9 mouse cellular contexts compared by ENCODE assay signal in the genomic region with DNA sequence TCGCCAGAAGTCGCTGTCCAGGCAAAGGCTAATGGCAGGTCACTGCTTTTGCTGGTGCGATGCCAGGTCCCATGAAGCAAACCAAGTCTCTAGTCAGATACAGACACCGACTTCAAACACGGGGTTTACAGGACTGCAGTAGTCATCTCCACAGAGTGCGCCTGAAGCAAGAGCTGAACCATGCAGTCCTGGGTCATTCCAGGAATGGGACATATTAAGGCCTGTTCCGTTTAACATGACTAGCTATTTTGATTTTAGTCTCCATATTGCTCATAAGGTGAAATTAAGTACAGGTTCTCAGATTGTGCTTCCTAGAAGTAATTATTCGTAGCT. TPM values are rescaled to one million over a fixed set of nuclear protein-coding genes. Genes with fewer than 3 reads are reported as not detected.
A peak's percentile ranks its signal among the peaks of the same experiment; 100 is the strongest.
DNase-seq lines count a peak whose midpoint lies in the region; ATAC-seq and TF ChIP-seq lines count a peak whose summit lies in the region.
"Had no signal": no experiment of that assay in that cellular context is flagged by ENCODE, and none has a peak within 500 bp of the region (broad histone marks: within the 10 kb centered on the region; RNA-seq: fewer than 3 reads in every experiment).

No protein-coding gene starts in this region.

- peak; percentile 31; the same call in 1 of the 2 replicates for ATAC-seq in heart, embryonic 12.5 days (ENCODE audit: insufficient number of reproducible peaks, low FRiP score)
- ATAC-seq in forebrain, embryonic 15.5 days (replicated peaks), result peak; percentile 88
- ATAC-seq in liver, embryonic 14.5 days (ENCODE audit: insufficient read depth), result peak; percentile 27

- 0 out of 2 replicates have a peak overlapping the region, but pooled peaks have one; percentile 47 for H3K9ac ChIP-seq in heart, embryonic 12.5 days
- peak overlapping the region; percentile 42; the same call in 1 of the 2 replicates for H3K9ac ChIP-seq in CH12.LX (ENCODE audit: insufficient read depth, low read depth)
- H3K9ac ChIP-seq in forebrain, embryonic 15.5 days (replicated peaks), result peak overlapping the region; percentile 51
- peak overlapping the region; percentile 93 for H3K9ac ChIP-seq in liver, embryonic 14.5 days (replicated peaks)

- H3K36me3 ChIP-seq in heart, embryonic 12.5 days, result peaks cover 17% of the 10 kb centered on the region
- H3K36me3 ChIP-seq in CH12.LX (replicated peaks in 1 of 2; ENCODE audit: control insufficient read depth in 1 of 2, insufficient read depth in 1 of 2, low read length in 1 of 2), result peaks cover 0 to 8% of the 10 kb centered on the region in 2 experiments
- H3K36me3 ChIP-seq in forebrain, embryonic 15.5 days, result no peaks in the 10 kb centered on the region
- H3K36me3 ChIP-seq in liver, embryonic 14.5 days (replicated peaks; ENCODE audit: control insufficient read depth, insufficient read depth, low read depth), result no peaks in the 10 kb centered on the region

- no peaks in the 10 kb centered on the region for H3K27me3 ChIP-seq in heart, embryonic 12.5 days (replicated peaks)
- no peaks in the 10 kb centered on the region for H3K27me3 ChIP-seq in CH12.LX (replicated peaks)
- no peaks in the 10 kb centered on the region for H3K27me3 ChIP-seq in forebrain, embryonic 15.5 days
- no peaks in the 10 kb centered on the region for H3K27me3 ChIP-seq in liver, embryonic 14.5 days (ENCODE audit: control insufficient read depth, insufficient read depth, low read length)

- no peak for TF ChIP-seq POLR2A in CH12.LX (IDR thresholded peaks at IDR 0.05; ENCODE audit: low read depth, low read length)

- no peak for TF ChIP-seq CTCF in CH12.LX (conservative IDR thresholded peaks at IDR 0.05 in 1 of 2, IDR thresholded peaks at IDR 0.05 in 1 of 2; ENCODE audit: low read depth in 2 of 2, low read length in 2 of 2)
- TF ChIP-seq CTCF in liver, embryonic 14.5 days (IDR thresholded peaks at IDR 0.05; ENCODE audit: low read depth), result no peak

- no peak for TF ChIP-seq EP300 in CH12.LX (IDR thresholded peaks at IDR 0.05; ENCODE audit: low read length)
- no peak for TF ChIP-seq EP300 in liver, embryonic 14.5 days (IDR thresholded peaks at IDR 0.05; ENCODE audit: low read depth)

- 0 out of 2 replicates have a peak, but pooled peaks cover 4% of the 10 kb centered on the region for H3K9me3 ChIP-seq in heart, embryonic 12.5 days (replicated peaks)
- H3K9me3 ChIP-seq in CH12.LX (replicated peaks; ENCODE audit: low read length), result no peaks in the 10 kb centered on the region
- no peaks in the 10 kb centered on the region for H3K9me3 ChIP-seq in forebrain, embryonic 15.5 days
- H3K9me3 ChIP-seq in liver, embryonic 14.5 days (ENCODE audit: control insufficient read depth, low read length), result no peaks in the 10 kb centered on the region

- DNase-seq in heart, adult 11 months, result no peak
- no peak for DNase-seq in CH12.LX (ENCODE audit: extremely low read depth)
- no peak for DNase-seq in liver, embryonic 14.5 days (ENCODE audit: low read depth in 3 of 3, low spot score in 3 of 3)
- no peak for DNase-seq in gastrocnemius, postnatal 4 days (ENCODE audit: low spot score in 2 of 2)
- DNase-seq in embryo, embryonic 11 days, result no peak
- no peak for DNase-seq in kidney, postnatal 4 days

- peaks cover 12% of the 10 kb centered on the region for H3K4me1 ChIP-seq in heart, embryonic 12.5 days (replicated peaks)
- H3K4me1 ChIP-seq in CH12.LX (ENCODE audit: control insufficient read depth in 1 of 2, insufficient read depth in 2 of 2), result peaks cover 8 to 40% of the 10 kb centered on the region in 2 experiments; a peak in 3 of 4 replicates
- peaks cover 24% of the 10 kb centered on the region for H3K4me1 ChIP-seq in forebrain, embryonic 15.5 days
- peaks cover 31 to 32% of the 10 kb centered on the region in 2 experiments for H3K4me1 ChIP-seq in liver, embryonic 14.5 days (replicated peaks; ENCODE audit: control insufficient read depth in 2 of 2, insufficient read depth in 2 of 2, low read length in 1 of 2)

- H3K79me2 ChIP-seq in CH12.LX (replicated peaks; ENCODE audit: control insufficient read depth, extremely low read depth, insufficient read depth, poor library complexity, severe bottlenecking), result peaks cover 17% of the 10 kb centered on the region

- H3K4me3 ChIP-seq in heart, embryonic 12.5 days, result peak overlapping the region; percentile 77
- H3K4me3 ChIP-seq in CH12.LX (replicated peaks in 1 of 3; ENCODE audit: low read depth in 2 of 3, low read length in 2 of 3, poor library complexity in 1 of 3), result peak overlapping the region; percentile 51 to 96 (median 57)
- peak overlapping the region; percentile 70 for H3K4me3 ChIP-seq in forebrain, embryonic 15.5 days
- H3K4me3 ChIP-seq in liver, embryonic 14.5 days (ENCODE audit: insufficient read depth in 1 of 2, low read depth in 2 of 2, low read length in 2 of 2), result peak overlapping the region; percentile 88 to 90

- in situ Hi-C loops in CH12.LX (cut with MboI; ENCODE audit: low pct_ligation_motif_present, low pct_unique_long_range_greater_than_20kb, low sequenced_read_pairs), result no loop called here

- no peak for TF ChIP-seq RAD21 in CH12.LX (IDR thresholded peaks at IDR 0.05; ENCODE audit: low read depth, low read length)

- peak overlapping the region; percentile 69 for H3K4me2 ChIP-seq in heart, embryonic 12.5 days
- 0 out of 2 replicates have a peak overlapping the region, but pooled peaks have one; percentile 19 for H3K4me2 ChIP-seq in CH12.LX (ENCODE audit: insufficient read depth, low read depth, poor library complexity, severe bottlenecking)
- peak overlapping the region; percentile 58 for H3K4me2 ChIP-seq in forebrain, embryonic 15.5 days (replicated peaks)
- peak overlapping the region; percentile 85 for H3K4me2 ChIP-seq in liver, embryonic 14.5 days (ENCODE audit: low read depth)

- 37% methylated on average over 8 of the region's 8 CpGs for WGBS in heart, embryonic 12.5 days
- 43% methylated on average over 8 of the region's 8 CpGs for WGBS in forebrain, embryonic 15.5 days
- 34% methylated on average over 8 of the region's 8 CpGs for WGBS in liver, embryonic 14.5 days (ENCODE audit: insufficient replicate concordance)

- H3K27ac ChIP-seq in heart, embryonic 12.5 days (ENCODE audit: poor library complexity, severe bottlenecking), result peak overlapping the region; percentile 66
- peak overlapping the region; percentile 45 for H3K27ac ChIP-seq in CH12.LX (ENCODE audit: insufficient read depth, low read depth)
- H3K27ac ChIP-seq in forebrain, embryonic 15.5 days (replicated peaks), result peak overlapping the region; percentile 94
- peak overlapping the region; percentile 77 for H3K27ac ChIP-seq in liver, embryonic 14.5 days

- dilution Hi-C loops in CH12.LX (cut with MboI; ENCODE audit: extremely low pct_ligation_motif_present, extremely low pct_unique_long_range_greater_than_20kb, low sequenced_read_pairs), result no loop called here

TF ChIP-seq in CH12.LX, 34 proteins besides CTCF, POLR2A, EP300 and RAD21:
- TF ChIP-seq NELFE (IDR thresholded peaks at IDR 0.05; ENCODE audit: low read depth, low read length) (no peak), MYC (IDR thresholded peaks at IDR 0.05; ENCODE audit: low read depth, low read length) (no peak), SIN3A (IDR thresholded peaks at IDR 0.05; ENCODE audit: low read length) (no peak), IRF4 (IDR thresholded peaks at IDR 0.05; ENCODE audit: low read depth, low read length) (no peak), UBTF (IDR thresholded peaks at IDR 0.05; ENCODE audit: low read depth, low read length) (no peak), MAX (IDR thresholded peaks at IDR 0.05; ENCODE audit: low read length) (no peak), MAFK (IDR thresholded peaks at IDR 0.05; ENCODE audit: insufficient replicate concordance, low read length) (no peak), MEF2A (IDR thresholded peaks at IDR 0.05; ENCODE audit: borderline replicate concordance, low read depth, low read length) (no peak; the same call in 1 of the 2 replicates), SMC3 (IDR thresholded peaks at IDR 0.05; ENCODE audit: low read depth, low read length) (no peak), ETS1 (conservative IDR thresholded peaks at IDR 0.05; ENCODE audit: low read depth, low read length) (no peak), TBP (conservative IDR thresholded peaks at IDR 0.05; ENCODE audit: low read depth, low read length) (no peak), ZC3H11A (IDR thresholded peaks at IDR 0.05; ENCODE audit: low read depth, low read length) (no peak), HCFC1 (IDR thresholded peaks at IDR 0.05; ENCODE audit: low read depth, low read length) (no peak), JUN (IDR thresholded peaks at IDR 0.05; ENCODE audit: insufficient read depth, low read depth, low read length) (no peak)

RNA-seq across cellular contexts. Expression of gene Amn1, which starts 0.4 kb away (rescaled TPM):
- 21.2 and 27.4 TPM in 2 replicates for polyA plus RNA-seq in heart, embryonic 12.5 days (2016; fragmentation: Nextera tagmentation; extraction: Ambion mirVana)
- total RNA-seq in CH12.LX (2012; rRNA removed) (5.5 and 6.3 TPM in 2 replicates), CH12.LX (2014; rRNA removed) (8.9 and 10.8 TPM in 2 replicates)
- polyA plus RNA-seq in CH12.LX (2012; ENCODE audit: insufficient read length, low read depth), result 3.2 and 4.1 TPM in 2 replicates
- polyA plus RNA-seq in forebrain, embryonic 15.5 days (2015; fragmentation: Nextera tagmentation; extraction: Ambion mirVana), result 88.7 and 107 TPM in 2 replicates
- polyA plus RNA-seq in liver, embryonic 14.5 days (2012; rRNA removed), result 2.9 and 3.1 TPM in 2 replicates
- 4.0 and 5.2 TPM in 2 replicates for polyA plus RNA-seq in liver, embryonic 14.5 days (2014; fragmentation: Nextera tagmentation; extraction: Ambion mirVana)
- 10 to 100 TPM; 13.6 to 15.8 TPM for total RNA-seq in gastrocnemius, postnatal 4 days (2021)

RNA-seq across cellular contexts. Expression of gene Etfbkmt, which starts 49.2 kb away (rescaled TPM):
- polyA plus RNA-seq in heart, embryonic 12.5 days (2016; fragmentation: Nextera tagmentation; extraction: Ambion mirVana), result 15.6 and 17.4 TPM in 2 replicates
- total RNA-seq in CH12.LX (2012; rRNA removed) (5.6 and 7.8 TPM in 2 replicates), CH12.LX (2014; rRNA removed) (17.3 and 18.9 TPM in 2 replicates)
- polyA plus RNA-seq in CH12.LX (2012; ENCODE audit: insufficient read length, low read depth), result 9.3 and 12.4 TPM in 2 replicates
- 6.8 and 7.5 TPM in 2 replicates for polyA plus RNA-seq in forebrain, embryonic 15.5 days (2015; fragmentation: Nextera tagmentation; extraction: Ambion mirVana)
- polyA plus RNA-seq in liver, embryonic 14.5 days (2012; rRNA removed), result 6.0 and 7.8 TPM in 2 replicates
- polyA plus RNA-seq in liver, embryonic 14.5 days (2014; fragmentation: Nextera tagmentation; extraction: Ambion mirVana), result 10.7 and 11.6 TPM in 2 replicates
- 1 to 10 TPM; 8.0 to 9.0 TPM for total RNA-seq in gastrocnemius, postnatal 4 days (2021)

RNA-seq across cellular contexts. Expression of gene Gm10203, which starts 58.9 kb away (rescaled TPM):
- polyA plus RNA-seq in heart, embryonic 12.5 days (2016; fragmentation: Nextera tagmentation; extraction: Ambion mirVana), result not detected in 2 replicates
- total RNA-seq in CH12.LX (2012; rRNA removed) (not detected in 2 replicates), CH12.LX (2014; rRNA removed) (not detected in 2 replicates)
- not detected in 2 replicates for polyA plus RNA-seq in CH12.LX (2012; ENCODE audit: insufficient read length, low read depth)
- not detected in 2 replicates for polyA plus RNA-seq in forebrain, embryonic 15.5 days (2015; fragmentation: Nextera tagmentation; extraction: Ambion mirVana)
- not detected in 2 replicates for polyA plus RNA-seq in liver, embryonic 14.5 days (2012; rRNA removed)
- not detected in 2 replicates for polyA plus RNA-seq in liver, embryonic 14.5 days (2014; fragmentation: Nextera tagmentation; extraction: Ambion mirVana)
- total RNA-seq in gastrocnemius, postnatal 4 days (2021), result not detected
- total RNA-seq: common myeloid progenitor, adult 5-6 weeks had no signal

Comparison
In these comparisons a context has a peak if more than half of its experiments do, and no peak if none do; other contexts are left out.
1. ATAC-seq: peak in every context shown above with its lines; median percentile 88 in forebrain, embryonic 15.5 days; 31 in heart, embryonic 12.5 days; 27 in liver, embryonic 14.5 days.
2. H3K4me2 ChIP-seq: peak in every context shown above with its lines; median percentile 85 in liver, embryonic 14.5 days; 69 in heart, embryonic 12.5 days; 58 in forebrain, embryonic 15.5 days; 19 in CH12.LX.
3. H3K9ac ChIP-seq: peak in every context shown above with its lines; median percentile 93 in liver, embryonic 14.5 days; 51 in forebrain, embryonic 15.5 days; 47 in heart, embryonic 12.5 days; 42 in CH12.LX.